Mouse (Mus musculus): Measurements from ENCODE around the gene Git2. TPM values are rescaled to one million over a fixed set of nuclear protein-coding genes. Genes with fewer than 3 reads are reported as not detected.

The Git2 gene
- polyA plus RNA-seq, 1 experiment: 221 TPM

DNA sequence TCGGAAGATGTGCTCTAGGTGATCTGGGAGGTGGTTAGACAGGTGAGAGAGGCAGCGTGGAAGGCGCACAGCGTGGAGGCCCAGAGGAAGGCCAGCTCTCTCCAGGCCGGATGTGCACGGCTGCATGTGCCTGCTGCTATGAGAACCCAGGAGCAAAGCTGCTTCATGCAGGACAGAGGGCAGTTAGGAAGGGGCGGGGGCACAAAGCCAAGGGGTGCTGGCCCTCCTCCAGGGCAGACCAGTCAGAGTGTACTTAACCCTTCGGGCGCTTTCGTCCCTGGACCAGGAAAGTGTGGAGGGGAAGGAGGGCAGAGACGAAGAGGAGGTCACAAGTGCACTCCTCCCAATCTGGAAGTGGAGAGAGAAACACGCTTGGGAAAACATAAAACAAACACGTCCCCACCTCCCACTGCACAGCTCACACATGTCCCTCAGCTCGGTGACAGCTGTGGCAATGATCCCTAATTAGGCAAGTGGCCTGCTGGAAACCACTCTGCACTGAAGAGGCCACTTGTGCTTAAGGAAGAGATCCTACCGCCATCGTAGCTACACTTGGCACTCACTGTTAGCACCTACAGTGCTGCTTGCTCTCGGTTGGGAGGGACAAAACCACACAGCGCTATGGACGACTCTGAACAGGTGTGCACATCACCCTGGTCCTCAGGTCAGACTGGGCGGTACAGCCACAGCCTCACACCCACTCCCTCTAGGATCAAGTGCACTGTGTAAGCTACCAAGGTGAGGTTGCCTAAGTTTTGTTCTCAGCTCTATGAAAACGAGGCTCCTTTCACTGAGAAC lies 38.0 kb downstream of the Git2 start:
- DNase-seq: no peak
- Histone ChIP-seq H3K27ac (ENCODE audit: control insufficient read depth, insufficient read depth, low read length) (no peak overlapping the region), H3K4me1 (replicated peaks; ENCODE audit: control insufficient read depth, insufficient read depth, low read length) (no peaks in the 10 kb centered on the region), H3K4me3 (ENCODE audit: control insufficient read depth, insufficient read depth, low read length) (no peak overlapping the region), H3K27me3 (ENCODE audit: control insufficient read depth, insufficient read depth, low read length) (no peaks in the 10 kb centered on the region), H3K36me3 (ENCODE audit: control insufficient read depth, insufficient read depth, low read length) (peaks cover 96% of the 10 kb centered on the region)
- TF ChIP-seq CTCF (IDR thresholded peaks at IDR 0.05; ENCODE audit: borderline replicate concordance, control insufficient read depth, extremely low read depth, insufficient read depth, low read length, poor library complexity) (no peak), POLR2A (IDR thresholded peaks at IDR 0.05; ENCODE audit: control insufficient read depth, extremely low read depth, insufficient read depth, low read length, poor library complexity) (no peak)
- 93% methylated on average over 21 of the region's 21 CpGs for WGBS

DNA sequence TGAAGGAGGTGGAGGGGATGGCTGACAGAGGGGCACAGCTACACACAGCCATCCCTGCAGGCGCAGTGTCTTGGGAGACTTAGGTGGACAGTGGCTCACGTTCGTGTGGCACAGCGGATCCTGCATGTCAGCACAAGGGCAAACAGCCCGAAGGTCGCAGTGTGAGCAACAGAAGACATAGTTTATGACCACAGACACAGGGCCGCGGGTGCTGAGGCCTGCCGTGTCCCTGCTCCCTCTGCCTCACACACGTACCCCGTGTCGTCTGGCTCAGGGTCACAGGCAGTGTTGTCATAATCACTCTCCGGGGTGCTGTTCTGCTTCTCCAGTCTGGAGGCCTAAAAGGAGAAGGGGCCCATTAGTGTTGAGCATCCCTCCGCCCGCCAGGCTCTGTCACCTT lies 41.7 kb downstream of the Git2 start:
- Histone ChIP-seq H3K36me3 (ENCODE audit: control insufficient read depth, insufficient read depth, low read length) (peaks cover 92% of the 10 kb centered on the region), H3K4me3 (ENCODE audit: control insufficient read depth, insufficient read depth, low read length) (no peak overlapping the region), H3K27ac (ENCODE audit: control insufficient read depth, insufficient read depth, low read length) (no peak overlapping the region), H3K27me3 (ENCODE audit: control insufficient read depth, insufficient read depth, low read length) (no peaks in the 10 kb centered on the region), H3K4me1 (replicated peaks; ENCODE audit: control insufficient read depth, insufficient read depth, low read length) (no peaks in the 10 kb centered on the region)
- 98% methylated on average over 15 of the region's 15 CpGs for WGBS
- TF ChIP-seq POLR2A (IDR thresholded peaks at IDR 0.05; ENCODE audit: control insufficient read depth, extremely low read depth, insufficient read depth, low read length, poor library complexity) (no peak), CTCF (IDR thresholded peaks at IDR 0.05; ENCODE audit: borderline replicate concordance, control insufficient read depth, extremely low read depth, insufficient read depth, low read length, poor library complexity) (no peak)
- DNase-seq: no peak

DNA sequence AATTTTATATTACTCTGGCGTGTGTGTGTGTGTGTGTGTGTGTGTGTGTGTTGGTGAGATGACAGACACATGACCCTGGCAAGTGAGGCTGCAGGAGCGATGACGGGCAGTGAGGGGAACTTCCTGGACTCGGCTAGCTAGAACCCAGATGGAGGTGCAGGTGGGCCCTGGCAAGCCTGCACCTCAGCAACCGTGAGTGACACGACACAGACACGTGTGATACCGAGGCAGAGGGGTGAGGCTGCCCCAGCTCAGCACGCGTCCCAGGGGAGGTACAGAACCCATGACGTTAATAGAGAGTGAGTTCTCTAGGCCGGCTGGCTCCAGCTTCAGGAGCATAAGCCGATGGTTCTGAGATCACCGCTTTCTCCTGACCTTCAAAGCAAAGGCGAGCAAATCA lies 43.3 kb downstream of the Git2 start:
- DNase-seq: no peak
- Histone ChIP-seq H3K27me3 (ENCODE audit: control insufficient read depth, insufficient read depth, low read length) (no peaks in the 10 kb centered on the region), H3K4me3 (ENCODE audit: control insufficient read depth, insufficient read depth, low read length) (no peak overlapping the region), H3K36me3 (ENCODE audit: control insufficient read depth, insufficient read depth, low read length) (peaks cover 85% of the 10 kb centered on the region), H3K27ac (ENCODE audit: control insufficient read depth, insufficient read depth, low read length) (no peak overlapping the region), H3K4me1 (replicated peaks; ENCODE audit: control insufficient read depth, insufficient read depth, low read length) (no peaks in the 10 kb centered on the region)
- WGBS: 94% methylated on average over 15 of the region's 15 CpGs
- TF ChIP-seq CTCF (IDR thresholded peaks at IDR 0.05; ENCODE audit: borderline replicate concordance, control insufficient read depth, extremely low read depth, insufficient read depth, low read length, poor library complexity) (no peak), POLR2A (IDR thresholded peaks at IDR 0.05; ENCODE audit: control insufficient read depth, extremely low read depth, insufficient read depth, low read length, poor library complexity) (no peak)

DNA sequence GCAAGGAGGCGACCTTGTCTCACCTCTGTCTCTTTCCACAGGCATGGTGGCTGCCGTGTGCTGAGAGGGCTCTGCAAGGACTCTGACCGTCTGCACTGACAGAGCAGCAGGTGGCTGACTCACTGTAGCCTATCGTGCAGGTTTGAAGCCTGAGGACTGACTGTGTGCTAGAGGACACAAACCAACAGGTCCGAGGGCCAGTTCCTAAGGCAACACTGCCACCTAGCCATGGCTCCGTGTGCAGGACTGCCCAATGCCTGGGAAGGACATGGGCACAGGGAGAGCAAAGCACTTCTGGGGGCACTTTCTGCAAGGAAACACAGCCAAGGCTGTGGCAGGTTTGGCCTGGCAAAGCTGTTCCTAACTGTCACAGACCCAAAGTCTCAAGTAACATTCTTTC lies 43.8 kb downstream of the Git2 start:
- H3K27ac ChIP-seq (ENCODE audit: control insufficient read depth, insufficient read depth, low read length): no peak overlapping the region
- DNase-seq: no peak
- TF ChIP-seq CTCF (IDR thresholded peaks at IDR 0.05; ENCODE audit: borderline replicate concordance, control insufficient read depth, extremely low read depth, insufficient read depth, low read length, poor library complexity) (no peak), POLR2A (IDR thresholded peaks at IDR 0.05; ENCODE audit: control insufficient read depth, extremely low read depth, insufficient read depth, low read length, poor library complexity) (no peak)
- peaks cover 80% of the 10 kb centered on the region for H3K36me3 ChIP-seq (ENCODE audit: control insufficient read depth, insufficient read depth, low read length)
- no peaks in the 10 kb centered on the region for H3K27me3 ChIP-seq (ENCODE audit: control insufficient read depth, insufficient read depth, low read length)
- H3K4me3 ChIP-seq (ENCODE audit: control insufficient read depth, insufficient read depth, low read length): no peak overlapping the region
- no peaks in the 10 kb centered on the region for H3K4me1 ChIP-seq (replicated peaks; ENCODE audit: control insufficient read depth, insufficient read depth, low read length)
- WGBS: 94% methylated on average over 6 of the region's 6 CpGs

DNA sequence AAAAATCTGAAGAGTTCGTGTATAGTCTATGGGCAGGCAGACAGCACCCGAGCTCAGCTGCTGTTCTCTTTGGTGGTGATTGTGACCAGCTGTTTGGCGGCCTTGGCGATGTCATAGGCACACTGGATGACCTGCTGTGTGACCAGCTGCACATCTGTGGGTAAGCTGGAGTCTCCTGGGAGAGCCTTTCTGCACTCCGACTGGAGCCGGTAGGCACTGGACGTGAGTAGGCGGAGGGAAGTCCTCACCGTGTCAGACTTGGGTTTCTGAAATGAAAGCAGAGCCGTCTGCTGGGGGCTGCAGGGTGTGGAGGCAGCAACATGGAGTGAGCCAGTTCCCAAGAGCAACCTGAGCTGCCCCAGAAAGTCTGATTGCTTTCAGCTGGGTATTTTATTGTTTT lies 45.2 kb downstream of the Git2 start:
- H3K4me3 ChIP-seq (ENCODE audit: control insufficient read depth, insufficient read depth, low read length): no peak overlapping the region
- no peak for TF ChIP-seq POLR2A (IDR thresholded peaks at IDR 0.05; ENCODE audit: control insufficient read depth, extremely low read depth, insufficient read depth, low read length, poor library complexity)
- TF ChIP-seq CTCF (IDR thresholded peaks at IDR 0.05; ENCODE audit: borderline replicate concordance, control insufficient read depth, extremely low read depth, insufficient read depth, low read length, poor library complexity): no peak
- H3K4me1 ChIP-seq (replicated peaks; ENCODE audit: control insufficient read depth, insufficient read depth, low read length): no peaks in the 10 kb centered on the region
- DNase-seq: no peak
- H3K36me3 ChIP-seq (ENCODE audit: control insufficient read depth, insufficient read depth, low read length): peaks cover 69% of the 10 kb centered on the region
- H3K27me3 ChIP-seq (ENCODE audit: control insufficient read depth, insufficient read depth, low read length): no peaks in the 10 kb centered on the region
- H3K27ac ChIP-seq (ENCODE audit: control insufficient read depth, insufficient read depth, low read length): no peak overlapping the region
- WGBS: 91% methylated on average over 10 of the region's 10 CpGs

DNA sequence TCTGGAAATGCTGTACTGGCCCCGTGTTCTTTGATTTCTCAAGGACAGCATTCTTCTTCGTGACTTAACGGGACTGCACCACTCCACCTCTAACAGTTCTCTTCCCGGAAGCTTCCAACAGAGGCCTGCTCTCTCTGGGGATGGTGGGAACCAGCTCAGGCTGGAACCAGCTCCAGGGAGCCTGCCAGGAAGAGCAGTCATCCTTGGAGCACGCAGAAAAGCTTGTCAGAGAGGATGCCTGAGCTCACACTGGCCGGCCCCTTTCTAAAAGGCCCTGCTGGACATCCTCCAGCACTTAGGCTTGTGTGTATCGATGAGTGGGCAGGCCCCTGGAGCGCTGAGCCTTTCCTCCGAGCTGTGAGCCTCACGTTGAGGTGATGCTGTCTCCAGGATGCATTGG lies 47.2 kb downstream of the Git2 start:
- no peak overlapping the region for H3K27ac ChIP-seq (ENCODE audit: control insufficient read depth, insufficient read depth, low read length)
- WGBS: 92% methylated on average over 10 of the region's 10 CpGs
- TF ChIP-seq CTCF (IDR thresholded peaks at IDR 0.05; ENCODE audit: borderline replicate concordance, control insufficient read depth, extremely low read depth, insufficient read depth, low read length, poor library complexity) (no peak), POLR2A (IDR thresholded peaks at IDR 0.05; ENCODE audit: control insufficient read depth, extremely low read depth, insufficient read depth, low read length, poor library complexity) (no peak)
- DNase-seq: no peak
- no peaks in the 10 kb centered on the region for H3K27me3 ChIP-seq (ENCODE audit: control insufficient read depth, insufficient read depth, low read length)
- no peaks in the 10 kb centered on the region for H3K4me1 ChIP-seq (replicated peaks; ENCODE audit: control insufficient read depth, insufficient read depth, low read length)
- peaks cover 49% of the 10 kb centered on the region for H3K36me3 ChIP-seq (ENCODE audit: control insufficient read depth, insufficient read depth, low read length)
- no peak overlapping the region for H3K4me3 ChIP-seq (ENCODE audit: control insufficient read depth, insufficient read depth, low read length)

Measured in thymus, adult 2 months (tissue).